Mouse (Mus musculus): Measurements from ENCODE around the gene Nr4a1. TPM values are rescaled to one million over a fixed set of nuclear protein-coding genes. Genes with fewer than 3 reads are reported as not detected.
A peak's percentile ranks its signal among the peaks of the same experiment; 100 is the strongest.

Gene Nr4a1
- polyA plus RNA-seq, 1 experiment from 2014 or later, result 7.1 TPM

GRCm38 (mm10) chr15:101235342-101235698, 18.7 kb upstream of the Nr4a1 start:
- peaks cover 28% of the 10 kb centered on the region for H3K36me3 ChIP-seq
- no peak overlapping the region for H3K27ac ChIP-seq
- H3K9me3 ChIP-seq (replicated peaks), result no peaks in the 10 kb centered on the region
- DNase-seq (ENCODE audit: low spot score), result no peak
- H3K27me3 ChIP-seq (ENCODE audit: low read depth, poor library complexity, severe bottlenecking), result peaks cover 34% of the 10 kb centered on the region
- 44% methylated on average over 5 of the region's 5 CpGs for WGBS
- H3K4me1 ChIP-seq, result peaks cover 56% of the 10 kb centered on the region
- H3K4me3 ChIP-seq, result no peak overlapping the region

DNA sequence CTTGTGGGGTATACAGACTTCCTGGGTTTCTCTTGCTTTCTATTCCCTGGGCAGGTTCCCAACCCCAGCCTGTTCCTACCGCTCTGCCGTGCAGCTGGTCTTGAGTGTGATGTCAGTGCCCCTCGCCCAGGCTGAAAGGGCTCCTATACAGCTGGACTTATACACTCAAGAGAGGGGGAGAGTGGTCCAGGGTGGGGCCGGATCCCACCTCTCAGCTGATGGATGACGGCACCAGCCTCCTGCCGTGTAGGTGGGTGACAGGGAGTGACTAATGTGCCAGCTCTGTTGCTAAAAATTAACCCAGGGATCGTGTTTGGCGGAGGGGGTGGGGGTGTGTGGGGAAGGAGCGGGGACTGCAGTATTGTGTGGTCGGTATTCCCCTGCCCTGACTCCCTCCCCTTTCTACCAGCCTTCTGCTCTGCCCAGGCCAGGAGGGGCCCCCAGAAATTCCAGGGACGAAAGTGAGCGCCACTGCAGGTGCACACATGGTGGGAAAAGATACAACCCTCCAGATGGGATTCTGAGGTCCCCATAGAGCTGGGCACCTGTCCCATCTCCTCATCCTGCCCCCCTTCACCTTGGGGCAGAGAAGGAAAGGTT, 18.2 kb upstream of the Nr4a1 start:
- Histone ChIP-seq H3K4me1 (peaks cover 59% of the 10 kb centered on the region), H3K27ac (no peak overlapping the region), H3K36me3 (peaks cover 23% of the 10 kb centered on the region), H3K27me3 (ENCODE audit: low read depth, poor library complexity, severe bottlenecking) (peaks cover 30% of the 10 kb centered on the region), H3K4me3 (no peak overlapping the region), H3K9me3 (replicated peaks) (no peaks in the 10 kb centered on the region)
- WGBS, result 33% methylated on average over 12 of the region's 12 CpGs
- no peak for DNase-seq (ENCODE audit: low spot score)

DNA sequence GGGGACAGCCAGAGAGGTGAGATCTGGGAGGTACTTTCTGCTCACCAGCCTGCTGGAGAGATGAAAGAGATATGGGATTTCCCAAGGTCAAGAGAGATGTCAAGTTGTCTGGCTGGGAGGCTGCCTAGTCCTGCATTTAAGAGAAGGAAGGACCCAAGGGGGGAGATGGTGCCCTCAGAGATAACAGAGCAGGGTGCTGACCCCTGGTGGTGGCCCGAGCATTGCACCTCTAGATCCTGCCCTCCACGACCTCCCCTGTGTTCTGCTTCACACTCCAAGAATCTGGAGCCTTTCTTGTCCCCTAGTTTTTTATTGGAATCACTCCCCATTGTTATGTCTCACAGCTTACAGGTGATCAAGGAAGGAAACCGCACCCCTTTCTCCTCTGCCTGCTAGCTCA, 17.2 kb upstream of the Nr4a1 start:
- Histone ChIP-seq H3K36me3 (peaks cover 13% of the 10 kb centered on the region), H3K9me3 (replicated peaks) (no peaks in the 10 kb centered on the region), H3K4me1 (peaks cover 62% of the 10 kb centered on the region), H3K27ac (no peak overlapping the region), H3K27me3 (ENCODE audit: low read depth, poor library complexity, severe bottlenecking) (peaks cover 21% of the 10 kb centered on the region), H3K4me3 (no peak overlapping the region)
- DNase-seq (ENCODE audit: low spot score), result peak; percentile 71
- WGBS, result 11% methylated on average over 3 of the region's 3 CpGs

DNA sequence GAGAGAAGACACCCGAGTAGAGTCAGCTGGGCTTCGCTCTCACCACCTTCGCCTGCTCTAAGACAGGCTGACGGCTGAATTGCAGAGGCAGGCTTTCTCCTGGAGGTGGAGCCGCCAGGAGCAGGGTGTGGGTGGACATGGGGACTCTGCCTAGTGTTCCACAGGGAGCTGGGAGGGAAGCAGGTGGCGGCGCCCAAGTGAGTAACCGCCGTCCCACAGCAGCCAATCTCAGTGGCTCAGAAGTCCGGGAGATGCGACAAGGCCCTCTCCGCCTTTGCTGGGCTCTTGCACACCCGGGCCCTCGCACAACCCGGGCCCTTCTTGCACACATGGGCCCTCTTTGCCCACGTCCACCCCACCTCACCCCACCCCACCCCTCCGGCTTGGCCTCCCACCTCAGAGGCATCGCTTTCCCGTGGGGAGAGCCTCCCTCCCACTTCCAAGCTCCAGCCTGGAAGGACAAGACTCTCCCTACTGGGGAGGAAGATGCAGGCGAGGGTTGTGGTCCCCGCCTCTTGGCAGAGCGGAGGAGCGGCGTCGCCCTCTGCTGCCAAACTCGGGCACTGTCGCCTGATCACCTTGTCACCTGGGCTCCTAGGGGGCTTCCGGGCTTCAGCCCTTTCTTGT, 15.1 kb upstream of the Nr4a1 start:
- no peaks in the 10 kb centered on the region for H3K36me3 ChIP-seq
- peak overlapping the region; percentile 46 for H3K4me3 ChIP-seq
- peak overlapping the region; percentile 79 for H3K27ac ChIP-seq
- peaks cover 18% of the 10 kb centered on the region for H3K27me3 ChIP-seq (ENCODE audit: low read depth, poor library complexity, severe bottlenecking)
- DNase-seq (ENCODE audit: low spot score), result peak; percentile 82
- WGBS, result 5% methylated on average over 28 of the region's 28 CpGs
- no peaks in the 10 kb centered on the region for H3K9me3 ChIP-seq (replicated peaks)
- H3K4me1 ChIP-seq, result peaks cover 51% of the 10 kb centered on the region

DNA sequence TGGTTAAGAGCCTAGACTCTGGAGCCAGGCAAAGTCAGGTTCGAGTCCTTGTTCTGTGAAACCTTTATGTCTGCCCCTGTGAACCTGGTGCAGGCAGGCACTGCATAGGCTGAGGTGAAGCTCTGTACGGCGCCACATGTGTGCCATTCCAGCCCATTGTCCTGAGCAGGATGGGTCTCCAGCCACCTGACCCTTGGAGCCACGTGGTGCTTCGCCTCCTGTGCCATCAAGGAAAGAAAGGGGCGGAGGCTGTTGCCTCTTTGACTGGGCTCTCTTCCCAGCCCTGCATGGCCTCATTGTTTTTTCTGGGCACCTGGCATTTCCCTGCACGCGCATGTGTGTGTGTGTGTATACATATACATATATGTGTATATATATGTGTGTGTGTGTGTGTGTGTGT, 14.2 kb upstream of the Nr4a1 start:
- Histone ChIP-seq H3K36me3 (no peaks in the 10 kb centered on the region), H3K27me3 (ENCODE audit: low read depth, poor library complexity, severe bottlenecking) (peaks cover 18% of the 10 kb centered on the region), H3K9me3 (replicated peaks) (no peaks in the 10 kb centered on the region), H3K4me1 (peaks cover 46% of the 10 kb centered on the region), H3K4me3 (no peak overlapping the region), H3K27ac (no peak overlapping the region)
- 72% methylated on average over 8 of the region's 8 CpGs for WGBS
- DNase-seq (ENCODE audit: low spot score), result no peak

DNA sequence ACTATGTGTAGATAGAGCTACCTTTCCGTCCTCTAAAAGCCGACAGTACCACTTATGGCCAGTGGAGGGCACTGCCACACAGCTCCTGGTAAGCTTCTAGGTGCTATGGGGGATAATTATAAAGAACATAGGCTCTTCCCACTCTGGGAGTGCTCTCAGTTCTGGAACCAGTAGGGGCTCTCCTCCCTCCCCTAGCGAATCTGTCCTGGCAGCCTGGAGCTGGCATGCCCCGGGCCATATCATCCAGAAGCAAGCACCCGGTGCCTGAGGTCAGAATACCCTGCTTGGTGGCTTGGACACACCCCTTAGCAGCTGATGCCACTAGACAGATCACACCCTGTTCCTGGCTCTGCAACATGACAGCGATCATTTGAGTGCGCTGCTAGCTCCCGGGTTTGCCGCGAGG, 13.3 kb upstream of the Nr4a1 start:
- WGBS, result 14% methylated on average over 10 of the region's 10 CpGs
- Histone ChIP-seq H3K9me3 (replicated peaks) (no peaks in the 10 kb centered on the region), H3K27me3 (ENCODE audit: low read depth, poor library complexity, severe bottlenecking) (peaks cover 18% of the 10 kb centered on the region), H3K4me1 (peaks cover 38% of the 10 kb centered on the region), H3K27ac (no peak overlapping the region), H3K36me3 (no peaks in the 10 kb centered on the region), H3K4me3 (no peak overlapping the region)
- peak; percentile 84 for DNase-seq (ENCODE audit: low spot score)

GRCm38 (mm10) chr15:101241236-101241635, 12.8 kb upstream of the Nr4a1 start:
- 66% methylated on average over 9 of the region's 9 CpGs for WGBS
- H3K9me3 ChIP-seq (replicated peaks), result no peaks in the 10 kb centered on the region

DNA sequence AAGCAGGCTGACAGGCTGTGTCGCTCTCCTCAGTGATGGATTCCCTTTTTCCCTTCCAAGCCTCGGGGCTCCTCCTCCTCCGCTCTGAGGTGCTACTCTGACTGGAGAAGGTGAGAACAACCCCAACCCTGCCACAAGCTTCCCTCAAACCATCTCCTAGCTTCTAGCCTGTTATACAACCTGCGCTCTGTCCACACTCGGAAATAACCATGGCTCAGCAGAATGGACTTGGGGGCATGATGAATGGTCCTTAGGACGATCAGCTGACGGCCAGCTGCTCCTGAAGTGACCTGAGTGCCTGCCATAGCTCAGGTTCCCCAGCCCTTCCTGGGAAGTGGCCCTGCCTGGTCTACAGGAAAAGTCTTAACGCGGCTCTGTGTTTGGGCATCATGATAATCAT, 12.2 kb upstream of the Nr4a1 start:
- peaks cover 43% of the 10 kb centered on the region for H3K4me1 ChIP-seq

More at GRCm38 (mm10) chr15:101241236-101241635, 12.8 kb upstream of the Nr4a1 start:
- peaks cover 38% of the 10 kb centered on the region for H3K4me1 ChIP-seq
- H3K27me3 ChIP-seq (ENCODE audit: low read depth, poor library complexity, severe bottlenecking), result peaks cover 18% of the 10 kb centered on the region
- H3K4me3 ChIP-seq, result no peak overlapping the region
- no peak for DNase-seq (ENCODE audit: low spot score)
- H3K36me3 ChIP-seq, result no peaks in the 10 kb centered on the region
- H3K27ac ChIP-seq, result no peak overlapping the region

DNA sequence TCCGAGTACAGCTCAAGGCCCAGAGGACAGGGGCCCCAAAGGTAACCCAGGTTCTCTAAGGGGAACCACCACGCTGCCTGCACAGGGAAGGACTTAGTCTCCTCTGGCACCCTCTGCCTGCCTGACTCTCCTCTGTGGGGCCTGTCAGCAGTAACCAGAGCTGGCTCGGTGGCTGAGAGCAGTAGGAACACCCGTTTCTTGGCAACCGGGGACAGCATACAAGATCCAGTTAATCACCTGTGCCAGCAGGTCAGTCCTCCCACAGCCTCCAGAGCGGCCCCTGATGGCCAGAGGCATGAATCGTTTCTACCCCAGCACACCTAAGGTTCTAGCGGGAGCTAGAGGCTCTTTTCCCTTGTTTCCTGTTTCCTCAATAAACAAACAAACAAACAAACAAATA, 11.4 kb upstream of the Nr4a1 start:
- H3K4me1 ChIP-seq, result peaks cover 50% of the 10 kb centered on the region
- H3K36me3 ChIP-seq, result no peaks in the 10 kb centered on the region
- DNase-seq (ENCODE audit: low spot score), result peak; percentile 67
- peaks cover 16% of the 10 kb centered on the region for H3K27me3 ChIP-seq (ENCODE audit: low read depth, poor library complexity, severe bottlenecking)
- H3K27ac ChIP-seq, result 0 out of 2 replicates have a peak overlapping the region, but pooled peaks have one; percentile 36
- H3K9me3 ChIP-seq (replicated peaks), result no peaks in the 10 kb centered on the region
- H3K4me3 ChIP-seq, result no peak overlapping the region
- 25% methylated on average over 8 of the region's 8 CpGs for WGBS

More for the DNA sequence above, 12.2 kb upstream of the Nr4a1 start:
- DNase-seq (ENCODE audit: low spot score), result no peak
- H3K36me3 ChIP-seq, result no peaks in the 10 kb centered on the region
- H3K27me3 ChIP-seq (ENCODE audit: low read depth, poor library complexity, severe bottlenecking), result peaks cover 18% of the 10 kb centered on the region
- WGBS, result 62% methylated on average over 9 of the region's 9 CpGs
- H3K27ac ChIP-seq, result no peak overlapping the region; the same call in 1 of the 2 replicates
- H3K9me3 ChIP-seq (replicated peaks), result no peaks in the 10 kb centered on the region
- no peak overlapping the region for H3K4me3 ChIP-seq

DNA sequence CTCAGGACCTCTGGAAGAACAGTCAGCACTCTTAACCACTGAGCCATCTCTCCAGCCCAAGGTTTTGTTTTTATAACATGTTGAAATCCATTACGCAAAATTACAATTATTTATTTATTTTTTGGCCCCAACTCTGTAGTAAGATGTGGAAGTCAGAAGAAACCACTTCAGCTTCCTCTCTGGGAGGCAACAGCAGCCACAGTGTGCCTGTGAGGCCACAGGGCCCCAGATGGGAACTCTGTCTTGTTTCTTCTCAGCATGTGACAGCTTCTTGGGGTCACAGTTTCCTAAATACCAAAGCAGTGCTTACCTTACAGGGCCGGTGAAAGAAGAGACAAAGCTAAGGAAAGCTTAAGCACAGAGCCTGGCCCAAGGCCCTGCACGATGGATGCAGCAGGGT, 10.1 kb upstream of the Nr4a1 start:
- Histone ChIP-seq H3K36me3 (no peaks in the 10 kb centered on the region), H3K27me3 (ENCODE audit: low read depth, poor library complexity, severe bottlenecking) (peaks cover 2% of the 10 kb centered on the region), H3K4me1 (peaks cover 52% of the 10 kb centered on the region), H3K4me3 (no peak overlapping the region), H3K27ac (peak overlapping the region; percentile 17; the same call in 1 of the 2 replicates), H3K9me3 (replicated peaks) (no peaks in the 10 kb centered on the region)
- DNase-seq (ENCODE audit: low spot score), result no peak
- WGBS, result 75% methylated on average over 3 of the region's 3 CpGs

- peak overlapping the region; percentile 97 for H3K27ac ChIP-seq
- DNase-seq (ENCODE audit: low spot score), result peak; percentile 95
- peaks cover 40% of the 10 kb centered on the region for H3K4me1 ChIP-seq
- no peaks in the 10 kb centered on the region for H3K27me3 ChIP-seq (ENCODE audit: low read depth, poor library complexity, severe bottlenecking)
- peak overlapping the region; percentile 56 for H3K4me3 ChIP-seq
- no peaks in the 10 kb centered on the region for H3K36me3 ChIP-seq
- WGBS, result 1% methylated on average over 56 of the region's 56 CpGs
- no peaks in the 10 kb centered on the region for H3K9me3 ChIP-seq (replicated peaks)
Observed at GRCm38 (mm10) chr15:101246231-101247154, 7.6 kb upstream of the Nr4a1 start.

GRCm38 (mm10) chr15:101247155-101247498, 6.9 kb upstream of the Nr4a1 start:
- H3K36me3 ChIP-seq, result no peaks in the 10 kb centered on the region
- 76% methylated on average over 1 of the region's 1 CpGs for WGBS
- H3K27me3 ChIP-seq (ENCODE audit: low read depth, poor library complexity, severe bottlenecking), result no peaks in the 10 kb centered on the region
- peak overlapping the region; percentile 56 for H3K4me3 ChIP-seq
- no peak for DNase-seq (ENCODE audit: low spot score)
- H3K9me3 ChIP-seq (replicated peaks), result no peaks in the 10 kb centered on the region
- H3K27ac ChIP-seq, result peak overlapping the region; percentile 97
- peaks cover 33% of the 10 kb centered on the region for H3K4me1 ChIP-seq
